Mouse (Mus musculus): Measurements from ENCODE around the gene Olfr996.
"Not testable (repeated sequence)": the region's sequence is repeated elsewhere in the genome, so short reads cannot be mapped to it uniquely, and the experiment has no call there.

The Olfr996 gene

GRCm38 (mm10) chr2:85578915-85579314, at the start of gene Olfr996:
Gene Olfr996 (plus strand): TSS chr2:85579215.
- no peak for DNase-seq (ENCODE audit: low read depth, low spot score)

GRCm38 (mm10) chr2:85532082-85532778, 46.8 kb upstream of the Olfr996 start:
- DNase-seq (ENCODE audit: low read depth, low spot score) = no peak

DNA sequence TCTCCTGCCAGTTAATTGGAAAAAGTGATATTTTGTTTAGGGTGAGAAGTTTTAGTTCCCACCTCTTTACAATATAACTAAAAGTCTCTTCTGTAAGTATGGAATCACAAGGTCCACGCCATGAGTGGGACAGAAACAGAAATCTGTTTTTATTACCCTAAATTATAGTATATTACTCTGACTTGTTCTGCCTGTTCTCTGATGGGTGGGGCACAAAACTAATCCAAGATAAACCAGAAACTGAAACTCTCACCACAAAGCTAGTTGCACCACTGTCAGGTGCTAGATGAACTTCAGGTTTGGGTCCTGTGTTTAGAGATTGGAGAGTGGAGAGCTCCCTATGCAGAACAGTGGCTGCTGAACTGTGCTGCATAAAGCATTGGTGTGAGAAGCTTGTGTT, 45.1 kb upstream of the Olfr996 start:
- DNase-seq (ENCODE audit: low read depth, low spot score) = no peak

- DNase-seq (ENCODE audit: low read depth, low spot score) = no peak
Observed at GRCm38 (mm10) chr2:85554806-85555205, 24.2 kb upstream of the Olfr996 start.

DNA sequence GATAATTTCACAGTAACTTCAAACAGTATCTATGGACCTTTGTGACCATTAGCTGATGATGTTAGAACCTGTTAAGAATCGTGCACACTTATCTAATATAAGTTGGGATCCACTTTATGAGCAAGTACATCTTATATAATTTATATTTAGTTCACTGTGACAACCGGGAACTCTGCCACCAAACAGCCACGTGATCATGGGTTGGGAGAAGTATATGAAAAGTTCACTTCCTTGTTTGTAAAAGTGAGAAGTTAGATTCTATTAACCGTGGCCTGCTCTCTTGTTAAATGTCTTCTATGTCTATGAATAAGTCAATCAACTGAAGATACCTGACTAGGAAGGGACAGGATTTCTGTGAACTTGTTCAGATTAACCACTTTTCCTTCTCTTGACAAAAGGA, 18.8 kb upstream of the Olfr996 start:
- no peak for DNase-seq (ENCODE audit: low read depth, low spot score)

DNA sequence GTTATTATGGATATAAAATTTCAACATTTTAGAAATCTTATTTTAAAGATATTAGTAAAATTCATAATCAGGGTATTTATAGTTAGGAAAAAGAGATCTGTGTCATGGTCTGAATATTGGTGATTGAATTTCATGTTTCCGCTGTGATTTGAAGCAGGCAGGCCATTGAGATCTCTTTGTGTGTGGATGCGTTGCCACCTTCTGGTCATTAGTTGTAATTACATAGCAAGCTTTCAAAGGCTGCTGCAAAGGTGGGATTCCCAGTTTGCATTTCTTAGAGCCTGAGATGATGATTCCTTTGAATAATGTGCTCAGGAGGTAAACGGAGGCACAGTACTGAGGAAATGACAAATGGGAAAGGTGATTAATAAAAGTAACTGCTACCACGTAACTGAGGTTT, 17.8 kb upstream of the Olfr996 start:
- peak; percentile 70 for DNase-seq (ENCODE audit: low read depth, low spot score)

GRCm38 (mm10) chr2:85588648-85589047, 9.6 kb downstream of the Olfr996 start, which contains the start of gene Olfr998:
Gene Olfr998 (plus strand): TSS chr2:85588948.
- DNase-seq (ENCODE audit: low read depth, low spot score) = not testable (repeated sequence)

GRCm38 (mm10) chr2:85611803-85612202, 32.8 kb downstream of the Olfr996 start, which contains the start of gene Olfr1000:
Gene Olfr1000 (minus strand): TSS chr2:85611903.
- no peak for DNase-seq (ENCODE audit: low read depth, low spot score)
